Mouse (Mus musculus) left cerebral cortex, adult 6 months (tissue): Measurements from ENCODE around the gene Dnajc6. TPM values are rescaled to one million over a fixed set of nuclear protein-coding genes. Genes with fewer than 3 reads are reported as not detected.

Experiments
- long read RNA-seq, 2 experiments: library from polyadenylated mRNA; unstranded; transcript quantifications; one replicate each; pipeline ENCODE4 v2.0.0; 2019 to 2020
- polyA plus RNA-seq: library from polyadenylated mRNA; unstranded; fragments of <200 nt; fragmentation: Nextera tagmentation; gene quantifications from 2 replicates; pipeline ENCODE4 v1.2.3, GENCODE M21; 2021

Gene Dnajc6
- 117 and 162 TPM in 2 replicates for polyA plus RNA-seq
- long read RNA-seq, experiment 1, full-length matches to known transcripts = 76 of 504 reads
- long read RNA-seq, experiment 1, partial matches to known transcripts = 310 of 504 reads
- long read RNA-seq, experiment 1, other reads (novel, unspliced or antisense) = 118 of 504 reads
- long read RNA-seq, experiment 2, full-length matches to known transcripts = 5 of 90 reads
- long read RNA-seq, experiment 2, partial matches to known transcripts = 78 of 90 reads
- long read RNA-seq, experiment 2, other reads (novel, unspliced or antisense) = 7 of 90 reads

GRCm38 (mm10) chr4:101496534-101497237 lies at the start of gene Dnajc6:
Gene Dnajc6, plus strand, starts transcription at chr4:101496648.

DNA sequence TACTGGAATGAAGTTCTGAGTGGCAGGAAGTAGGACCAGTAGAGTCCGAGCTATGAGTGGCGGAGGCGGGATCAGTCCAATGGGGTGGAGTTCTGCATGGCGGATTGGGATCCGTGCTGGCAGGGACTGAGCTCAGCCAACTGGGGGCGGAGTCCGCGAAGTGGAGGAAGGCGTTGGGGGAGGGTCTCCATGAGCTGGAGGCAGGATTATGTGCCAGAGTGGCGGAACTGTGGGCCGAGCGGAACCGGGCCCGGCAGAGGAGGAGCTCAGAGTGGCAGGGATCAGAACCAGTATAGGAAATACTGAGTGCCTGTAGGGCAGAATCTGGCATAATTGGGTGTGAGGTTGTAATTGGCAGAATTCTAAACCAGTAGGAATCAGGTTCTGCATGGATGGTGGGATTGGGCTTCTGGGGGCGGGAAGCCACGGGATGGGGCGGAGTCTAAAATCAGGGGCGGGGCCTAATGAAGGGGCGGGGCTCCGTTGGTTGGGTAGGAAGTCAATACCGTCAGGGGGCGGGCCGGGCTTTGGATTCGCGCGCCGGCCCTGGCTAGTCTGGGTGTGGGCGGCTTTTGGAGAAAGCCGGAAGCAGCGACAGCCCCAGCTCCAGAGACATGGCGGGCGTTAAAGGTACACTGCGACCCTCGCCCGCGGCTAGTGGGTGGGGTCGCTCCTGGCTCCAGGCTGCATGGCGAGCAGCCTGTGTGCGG lies 150.9 kb downstream of the Dnajc6 start, which contains the start of gene Leprot:
Leprot (plus strand) TSS at position 523 of the 710 bp plus-strand sequence.

Other genes starting within 250 kb of the Dnajc6 start
- 33.6 and 57.3 TPM in 2 replicates for gene Jak1, start 231.4 kb upstream of the Dnajc6 start, polyA plus RNA-seq
- 16.3 and 21.0 TPM in 2 replicates for gene Ak4, start 77.4 kb upstream of the Dnajc6 start, polyA plus RNA-seq
- 33.2 and 44.1 TPM in 2 replicates for gene Leprot, start 151.1 kb downstream of the Dnajc6 start, polyA plus RNA-seq
- gene Lepr, start 220.8 kb downstream of the Dnajc6 start, polyA plus RNA-seq = 0.69 and 0.81 TPM in 2 replicates